Mouse (Mus musculus): ENCODE measurements around the gene Ly6g6e.
A peak's percentile ranks its signal among the peaks of the same experiment; 100 is the strongest.

The Ly6g6e gene

DNA sequence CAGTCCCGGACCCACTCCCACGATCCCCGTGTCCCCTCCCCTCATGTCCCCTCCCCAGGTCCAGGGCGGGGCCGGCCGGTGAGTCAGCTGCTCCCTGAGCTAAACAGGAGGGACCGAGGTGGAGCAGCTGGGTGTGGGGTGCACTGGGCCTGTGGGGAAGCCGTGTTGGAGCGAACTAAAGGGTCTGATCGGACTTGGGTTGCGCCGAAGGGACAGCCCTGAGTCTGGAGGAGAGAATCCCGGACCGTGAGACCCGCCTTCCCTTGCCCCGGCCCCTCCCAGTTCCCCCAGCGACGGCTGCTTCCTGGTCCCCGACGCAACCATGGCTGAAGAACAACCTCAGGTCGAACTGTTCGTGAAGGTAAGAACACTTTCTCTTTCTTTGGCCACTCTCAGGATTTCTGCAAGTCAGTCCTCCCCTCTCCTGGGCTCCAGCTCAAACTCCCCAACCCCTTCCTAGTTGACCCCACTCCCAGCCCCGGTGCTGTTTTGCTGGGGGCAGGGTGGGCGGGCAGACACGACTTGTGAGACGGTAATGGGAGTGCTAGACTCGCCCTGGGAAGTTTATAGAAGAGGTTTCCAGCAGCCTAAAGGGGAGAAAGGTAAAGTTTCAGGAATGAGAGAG is 26.5 kb upstream of the Ly6g6e start:
- DNase-seq: peak; percentile 83 to 90

- DNase-seq: peak; percentile 78 to 87
Measured at GRCm38 (mm10) chr17:35051156-35052086, 25.3 kb upstream of the Ly6g6e start.

GRCm38 (mm10) chr17:35052271-35052798 is 24.4 kb upstream of the Ly6g6e start:
- no peak for DNase-seq

- DNase-seq: no peak
Measured at GRCm38 (mm10) chr17:35055691-35056495, 20.8 kb upstream of the Ly6g6e start.

- no peak for DNase-seq
Measured at GRCm38 (mm10) chr17:35057090-35057489, 19.6 kb upstream of the Ly6g6e start.

- no peak for DNase-seq
Measured at GRCm38 (mm10) chr17:35058316-35058715, 18.4 kb upstream of the Ly6g6e start.

GRCm38 (mm10) chr17:35058911-35059892 is 17.5 kb upstream of the Ly6g6e start, which contains the start of gene Ddah2:
TSS of gene Ddah2 (plus strand) at chr17:35059035.
- DNase-seq: peak; percentile 97 to 98

- peak in 1 of 2 experiments; percentile 17 for DNase-seq
Measured at GRCm38 (mm10) chr17:35060071-35060470, 16.6 kb upstream of the Ly6g6e start.

- DNase-seq: peak; percentile 64 to 74
Measured at GRCm38 (mm10) chr17:35060737-35061297, 15.9 kb upstream of the Ly6g6e start.

GRCm38 (mm10) chr17:35061299-35061698 is 15.4 kb upstream of the Ly6g6e start:
- no peak for DNase-seq

GRCm38 (mm10) chr17:35063466-35063865 is 13.2 kb upstream of the Ly6g6e start:
- no peak for DNase-seq

DNA sequence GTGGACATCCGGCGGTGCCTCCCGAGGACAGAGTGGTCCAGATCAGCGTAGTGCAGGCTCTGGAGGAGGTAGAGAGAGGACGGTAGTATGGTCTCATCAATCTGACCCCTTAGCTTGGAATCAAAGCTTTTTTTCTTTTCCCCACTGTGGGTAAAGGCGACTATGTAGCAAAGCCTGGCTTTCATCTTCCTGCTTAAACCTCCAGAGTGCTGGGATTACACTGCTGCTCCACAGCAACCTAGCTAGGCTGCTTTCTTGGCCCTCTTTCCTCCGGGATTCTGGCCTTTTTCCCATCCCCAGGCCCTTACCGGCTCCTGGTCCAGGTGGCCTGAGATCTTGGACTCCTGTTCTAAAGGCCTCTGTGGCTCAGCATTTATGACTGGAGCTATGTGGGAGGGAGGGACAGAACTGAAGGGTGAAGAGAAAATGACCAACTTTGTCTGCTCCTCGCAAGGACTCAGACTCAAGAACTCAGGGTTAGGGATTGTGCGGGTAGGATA is 12.3 kb upstream of the Ly6g6e start:
- DNase-seq: peak in 1 of 2 experiments; percentile 38

GRCm38 (mm10) chr17:35064951-35065947 is 11.5 kb upstream of the Ly6g6e start, which contains the start of gene Ly6g6c:
TSS of gene Ly6g6c (plus strand) at chr17:35065388.
- peak; percentile 77 to 87 for DNase-seq

- DNase-seq: no peak
Measured at GRCm38 (mm10) chr17:35066084-35066483, 10.6 kb upstream of the Ly6g6e start, which contains the start of gene Mpig6b. TSS of gene Mpig6b (minus strand) at chr17:35066184.

- no peak for DNase-seq
Measured at GRCm38 (mm10) chr17:35068213-35068914, 8.3 kb upstream of the Ly6g6e start.

- no peak for DNase-seq
Measured at GRCm38 (mm10) chr17:35070556-35071229, 6.0 kb upstream of the Ly6g6e start.

GRCm38 (mm10) chr17:35071454-35071853 is 5.2 kb upstream of the Ly6g6e start:
- DNase-seq: no peak

DNA sequence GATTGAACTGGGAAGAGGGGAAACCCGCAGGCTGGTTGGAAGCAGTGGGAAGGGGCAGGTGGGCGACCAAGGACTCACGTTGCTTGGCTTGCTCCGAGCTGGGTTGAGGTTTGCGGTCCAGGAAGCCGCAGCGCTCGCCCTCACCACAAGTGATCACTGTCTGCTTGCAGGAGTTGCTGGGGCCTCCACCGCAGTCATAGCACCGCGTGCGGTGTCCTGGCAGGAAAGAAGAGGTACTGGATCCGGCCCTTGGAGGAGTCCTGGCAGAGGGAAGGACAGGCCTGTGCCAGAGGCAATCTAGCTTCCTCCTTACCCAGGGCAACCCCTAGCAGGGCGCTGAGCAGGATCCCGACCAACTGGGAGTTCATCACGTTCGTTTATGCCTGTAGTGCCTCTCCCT is 2.6 kb upstream of the Ly6g6e start:
- DNase-seq: no peak
